Mouse (Mus musculus): ENCODE data around the gene Cd27. TPM values are rescaled to one million over a fixed set of nuclear protein-coding genes. Genes with fewer than 3 reads are reported as not detected.

The Cd27 gene
- total RNA-seq, 1 experiment = 0.22 TPM

DNA sequence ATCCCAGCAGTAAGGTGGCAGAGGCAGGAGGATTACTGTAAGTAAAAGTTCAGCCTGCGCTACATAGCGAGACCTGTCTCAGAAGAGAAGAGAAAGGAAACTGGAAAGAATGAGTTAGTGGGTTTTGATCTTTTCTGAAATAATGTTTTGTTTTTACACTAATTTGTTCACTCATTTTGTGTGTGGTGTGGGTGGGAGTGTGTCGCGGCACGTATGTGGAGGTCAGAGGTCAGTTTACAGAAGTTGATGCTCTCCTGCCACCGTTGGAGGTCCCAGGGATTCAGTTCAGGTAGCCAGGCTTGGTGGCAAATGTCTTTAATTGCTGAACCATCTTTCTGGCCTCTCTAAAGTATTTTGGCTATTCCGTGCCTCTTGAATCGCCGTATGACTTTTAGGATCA lies 27.4 kb upstream of the Cd27 start:
- H3K4me1 ChIP-seq (ENCODE audit: control insufficient read depth in 2 of 2, insufficient read depth in 2 of 2, low read length in 2 of 2, poor library complexity in 1 of 2) = peaks cover 0 to 3% of the 10 kb centered on the region in 2 experiments; a peak in 1 of 4 replicates
- H3K27ac ChIP-seq (ENCODE audit: insufficient read depth, low read depth, low read length, poor library complexity, severe bottlenecking) = no peak overlapping the region
- no peak overlapping the region for H3K4me3 ChIP-seq (ENCODE audit: insufficient read depth in 1 of 2, low read depth in 1 of 2, low read length in 2 of 2, poor library complexity in 1 of 2, severe bottlenecking in 1 of 2)
- no peak for DNase-seq (ENCODE audit: low read depth, low spot score)
- H3K9me3 ChIP-seq (ENCODE audit: control insufficient read depth, insufficient read depth, low read depth, low read length) = no peaks in the 10 kb centered on the region
- TF ChIP-seq ZC3H11A (IDR thresholded peaks at IDR 0.05; ENCODE audit: borderline replicate concordance, low read depth, low read length) (no peak), MAFK (IDR thresholded peaks at IDR 0.05; ENCODE audit: insufficient read depth, low read depth, low read length) (no peak), ZNF384 (IDR thresholded peaks at IDR 0.05; ENCODE audit: low read depth, low read length) (no peak), HCFC1 (IDR thresholded peaks at IDR 0.05; ENCODE audit: borderline replicate concordance, insufficient read depth, low read length) (no peak), CHD2 (IDR thresholded peaks at IDR 0.05; ENCODE audit: low read depth, low read length) (no peak)
- in situ Hi-C loops (cut with MboI; ENCODE audit: low sequenced_read_pairs in 2 of 2, unreplicated experiment in 2 of 2) = no loop called here
- no peak overlapping the region for H3K9ac ChIP-seq (ENCODE audit: insufficient read depth, low read depth, low read length, poor library complexity, severe bottlenecking)
- H3K36me3 ChIP-seq (ENCODE audit: control insufficient read depth, insufficient read depth, low read length, poor library complexity, severe bottlenecking) = no peaks in the 10 kb centered on the region

DNA sequence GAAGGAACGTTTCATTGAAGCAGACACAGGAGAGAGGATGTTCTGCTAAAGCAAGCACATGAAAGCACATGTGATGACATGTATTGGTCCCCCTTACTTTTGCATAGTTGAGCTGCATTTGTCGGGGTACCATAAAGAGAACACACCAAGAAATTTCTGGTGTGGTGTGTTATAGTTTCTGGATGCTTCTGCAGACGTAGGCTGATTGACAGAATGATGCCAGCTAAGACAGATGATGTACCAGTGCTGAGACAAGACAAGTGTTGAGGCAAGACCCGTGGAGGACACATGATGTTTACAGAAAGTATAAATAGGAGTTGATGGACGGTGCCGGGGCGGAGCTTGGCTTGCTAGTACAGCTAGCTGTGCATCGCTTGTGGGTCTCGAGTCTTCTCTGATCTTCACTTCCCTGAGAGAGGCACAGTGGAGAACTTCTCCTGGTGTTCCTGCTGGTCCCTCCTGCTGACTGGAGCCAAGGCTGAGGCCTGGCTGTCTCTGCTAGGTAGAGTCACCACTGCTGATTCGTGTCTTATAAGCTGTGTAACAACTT lies 23.3 kb upstream of the Cd27 start:
- TF ChIP-seq MAFK (IDR thresholded peaks at IDR 0.05; ENCODE audit: insufficient read depth, low read depth, low read length) = no peak
- TF ChIP-seq ZNF384 (IDR thresholded peaks at IDR 0.05; ENCODE audit: low read depth, low read length) = no peak
- TF ChIP-seq ZC3H11A (IDR thresholded peaks at IDR 0.05; ENCODE audit: borderline replicate concordance, low read depth, low read length) = no peak
- TF ChIP-seq HCFC1 (IDR thresholded peaks at IDR 0.05; ENCODE audit: borderline replicate concordance, insufficient read depth, low read length) = no peak
- TF ChIP-seq CHD2 (IDR thresholded peaks at IDR 0.05; ENCODE audit: low read depth, low read length) = no peak
- no peak overlapping the region for H3K9ac ChIP-seq (ENCODE audit: insufficient read depth, low read depth, low read length, poor library complexity, severe bottlenecking)
- no peak for DNase-seq (ENCODE audit: low read depth, low spot score)
- in situ Hi-C loops (cut with MboI; ENCODE audit: low sequenced_read_pairs in 2 of 2, unreplicated experiment in 2 of 2) = no loop called here
- no peaks in the 10 kb centered on the region for H3K36me3 ChIP-seq (ENCODE audit: control insufficient read depth, insufficient read depth, low read length, poor library complexity, severe bottlenecking)
- H3K4me3 ChIP-seq (ENCODE audit: insufficient read depth in 1 of 2, low read depth in 1 of 2, low read length in 2 of 2, poor library complexity in 1 of 2, severe bottlenecking in 1 of 2) = no peak overlapping the region
- H3K27ac ChIP-seq (ENCODE audit: insufficient read depth, low read depth, low read length, poor library complexity, severe bottlenecking) = no peak overlapping the region
- H3K9me3 ChIP-seq (ENCODE audit: control insufficient read depth, insufficient read depth, low read depth, low read length) = no peaks in the 10 kb centered on the region
- H3K4me1 ChIP-seq (ENCODE audit: control insufficient read depth in 2 of 2, insufficient read depth in 2 of 2, low read length in 2 of 2, poor library complexity in 1 of 2) = peaks cover 3 to 8% of the 10 kb centered on the region in 2 experiments; a peak in 2 of 4 replicates

DNA sequence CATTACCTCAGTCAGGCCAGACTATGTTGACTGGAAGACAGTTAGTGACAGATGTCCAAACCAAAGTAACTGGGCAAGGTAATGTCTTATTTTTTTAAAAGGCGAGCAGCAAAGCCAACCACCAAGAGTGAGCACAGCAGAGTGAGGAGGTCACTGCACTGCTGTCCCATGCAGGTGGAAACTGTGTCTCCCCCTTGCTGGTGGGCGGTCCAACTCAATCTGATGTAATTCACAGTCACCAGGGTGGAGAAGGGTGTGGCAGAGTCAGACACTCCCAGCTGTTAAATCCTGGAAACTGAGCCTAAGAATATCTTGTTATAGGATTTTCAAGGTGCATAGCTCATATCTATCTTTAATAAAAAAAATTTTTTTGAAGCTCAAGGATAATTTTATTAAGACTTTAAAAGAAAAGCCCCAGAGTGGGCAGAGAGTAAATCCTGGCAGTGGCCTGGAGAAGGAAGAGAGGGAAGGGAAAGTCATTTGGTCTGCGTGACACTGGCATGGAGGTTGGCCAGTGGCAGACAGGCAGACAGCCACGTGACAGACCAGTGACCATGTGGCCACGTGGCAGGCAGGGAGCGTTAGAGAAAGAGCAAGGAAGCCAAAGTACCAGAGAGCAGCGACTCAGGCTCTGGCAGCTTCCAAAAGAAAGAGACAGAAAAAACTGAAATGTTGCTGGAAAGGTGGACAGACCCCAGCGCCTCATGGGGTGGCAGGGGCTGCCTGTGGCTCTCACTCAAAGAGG lies 19.6 kb upstream of the Cd27 start:
- Histone ChIP-seq H3K4me1 (ENCODE audit: control insufficient read depth in 2 of 2, insufficient read depth in 2 of 2, low read length in 2 of 2, poor library complexity in 1 of 2) (peaks cover 3 to 8% of the 10 kb centered on the region in 2 experiments; a peak in 2 of 4 replicates), H3K9ac (ENCODE audit: insufficient read depth, low read depth, low read length, poor library complexity, severe bottlenecking) (no peak overlapping the region), H3K4me3 (ENCODE audit: insufficient read depth in 1 of 2, low read depth in 1 of 2, low read length in 2 of 2, poor library complexity in 1 of 2, severe bottlenecking in 1 of 2) (no peak overlapping the region), H3K36me3 (ENCODE audit: control insufficient read depth, insufficient read depth, low read length, poor library complexity, severe bottlenecking) (no peaks in the 10 kb centered on the region), H3K27ac (ENCODE audit: insufficient read depth, low read depth, low read length, poor library complexity, severe bottlenecking) (no peak overlapping the region), H3K9me3 (ENCODE audit: control insufficient read depth, insufficient read depth, low read depth, low read length) (no peaks in the 10 kb centered on the region)
- TF ChIP-seq HCFC1 (IDR thresholded peaks at IDR 0.05; ENCODE audit: borderline replicate concordance, insufficient read depth, low read length) (no peak), ZNF384 (IDR thresholded peaks at IDR 0.05; ENCODE audit: low read depth, low read length) (no peak), CHD2 (IDR thresholded peaks at IDR 0.05; ENCODE audit: low read depth, low read length) (no peak)
- in situ Hi-C loops (cut with MboI; ENCODE audit: low sequenced_read_pairs in 2 of 2, unreplicated experiment in 2 of 2) = no loop called here
- DNase-seq (ENCODE audit: low read depth, low spot score) = no peak

DNA sequence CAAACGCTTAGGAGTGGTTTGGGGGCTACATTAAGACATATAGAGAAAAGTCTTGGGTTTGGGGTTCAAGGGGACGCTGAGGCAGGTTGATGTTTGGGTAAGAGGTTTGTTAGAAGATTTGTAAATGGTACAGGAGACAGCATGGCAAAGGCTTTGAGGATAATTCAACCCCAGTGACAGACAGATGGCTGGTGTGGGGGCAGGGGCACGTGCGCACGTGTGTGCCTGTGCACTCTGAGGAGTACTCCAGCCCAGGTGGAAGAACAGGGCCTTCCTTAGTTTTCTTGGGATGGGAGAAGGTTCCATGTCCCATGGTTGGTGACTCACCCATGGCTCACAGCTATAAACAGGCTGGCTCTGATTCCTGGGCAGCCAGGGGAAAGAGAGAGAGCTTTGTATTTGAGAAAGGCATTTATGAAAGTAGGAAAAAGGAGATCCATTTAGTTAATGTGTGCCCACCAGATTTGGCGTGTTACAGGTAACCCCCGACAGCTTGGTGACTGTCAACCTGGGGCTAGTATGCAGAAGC lies 18.8 kb upstream of the Cd27 start:
- TF ChIP-seq MAFK (IDR thresholded peaks at IDR 0.05; ENCODE audit: insufficient read depth, low read depth, low read length) = no peak
- no peak for TF ChIP-seq CHD2 (IDR thresholded peaks at IDR 0.05; ENCODE audit: low read depth, low read length)
- TF ChIP-seq ZC3H11A (IDR thresholded peaks at IDR 0.05; ENCODE audit: borderline replicate concordance, low read depth, low read length) = no peak
- no peak for TF ChIP-seq ZNF384 (IDR thresholded peaks at IDR 0.05; ENCODE audit: low read depth, low read length)
- no peak for TF ChIP-seq HCFC1 (IDR thresholded peaks at IDR 0.05; ENCODE audit: borderline replicate concordance, insufficient read depth, low read length)
- in situ Hi-C loops (cut with MboI; ENCODE audit: low sequenced_read_pairs in 2 of 2, unreplicated experiment in 2 of 2) = no loop called here
- Histone ChIP-seq H3K27ac (ENCODE audit: insufficient read depth, low read depth, low read length, poor library complexity, severe bottlenecking) (no peak overlapping the region), H3K4me1 (ENCODE audit: control insufficient read depth in 2 of 2, insufficient read depth in 2 of 2, low read length in 2 of 2, poor library complexity in 1 of 2) (peaks cover 3 to 8% of the 10 kb centered on the region in 2 experiments; a peak in 2 of 4 replicates), H3K36me3 (ENCODE audit: control insufficient read depth, insufficient read depth, low read length, poor library complexity, severe bottlenecking) (no peaks in the 10 kb centered on the region), H3K9me3 (ENCODE audit: control insufficient read depth, insufficient read depth, low read depth, low read length) (no peaks in the 10 kb centered on the region), H3K4me3 (ENCODE audit: insufficient read depth in 1 of 2, low read depth in 1 of 2, low read length in 2 of 2, poor library complexity in 1 of 2, severe bottlenecking in 1 of 2) (no peak overlapping the region), H3K9ac (ENCODE audit: insufficient read depth, low read depth, low read length, poor library complexity, severe bottlenecking) (no peak overlapping the region)
- no peak for DNase-seq (ENCODE audit: low read depth, low spot score)
